Mouse (Mus musculus): ENCODE data around the gene Ica1.

Ica1 gene

GRCm38 (mm10) chr6:8744273-8744785 lies 34.0 kb downstream of the Ica1 start:
- DNase-seq (ENCODE audit: low read depth, low spot score), result no peak

- no peak for DNase-seq (ENCODE audit: low read depth, low spot score)
Observed at GRCm38 (mm10) chr6:8742449-8742848, 35.8 kb downstream of the Ica1 start.

- DNase-seq (ENCODE audit: low read depth, low spot score), result no peak
Observed at GRCm38 (mm10) chr6:8741659-8742058, 36.6 kb downstream of the Ica1 start.

- DNase-seq (ENCODE audit: low read depth, low spot score), result no peak
Observed at GRCm38 (mm10) chr6:8740092-8740491, 38.2 kb downstream of the Ica1 start.

GRCm38 (mm10) chr6:8738396-8738795 lies 39.9 kb downstream of the Ica1 start:
- peak; percentile 23 for DNase-seq (ENCODE audit: low read depth, low spot score)

- no peak for DNase-seq (ENCODE audit: low read depth, low spot score)
Observed at GRCm38 (mm10) chr6:8736493-8736820, 41.8 kb downstream of the Ica1 start.

GRCm38 (mm10) chr6:8735657-8736492 lies 42.4 kb downstream of the Ica1 start:
- peak; percentile 77 for DNase-seq (ENCODE audit: low read depth, low spot score)

- DNase-seq (ENCODE audit: low read depth, low spot score), result peak; percentile 67
Observed at GRCm38 (mm10) chr6:8735044-8735443, 43.2 kb downstream of the Ica1 start.

- DNase-seq (ENCODE audit: low read depth, low spot score), result peak; percentile 11
Observed at GRCm38 (mm10) chr6:8732492-8732891, 45.8 kb downstream of the Ica1 start.

- no peak for DNase-seq (ENCODE audit: low read depth, low spot score)
Observed at GRCm38 (mm10) chr6:8731656-8732191, 46.6 kb downstream of the Ica1 start.

GRCm38 (mm10) chr6:8730433-8730832 lies 47.9 kb downstream of the Ica1 start:
- DNase-seq (ENCODE audit: low read depth, low spot score), result no peak

- DNase-seq (ENCODE audit: low read depth, low spot score), result no peak
Observed at GRCm38 (mm10) chr6:8727806-8728205, 50.5 kb downstream of the Ica1 start.

- no peak for DNase-seq (ENCODE audit: low read depth, low spot score)
Observed at GRCm38 (mm10) chr6:8725610-8726009, 52.7 kb downstream of the Ica1 start.

- no peak for DNase-seq (ENCODE audit: low read depth, low spot score)
Observed at GRCm38 (mm10) chr6:8719692-8720091, 58.6 kb downstream of the Ica1 start.

- no peak for DNase-seq (ENCODE audit: low read depth, low spot score)
Observed at GRCm38 (mm10) chr6:8717967-8718366, 60.3 kb downstream of the Ica1 start.

GRCm38 (mm10) chr6:8716539-8716938 lies 61.7 kb downstream of the Ica1 start:
- DNase-seq (ENCODE audit: low read depth, low spot score), result no peak

- no peak for DNase-seq (ENCODE audit: low read depth, low spot score)
Observed at GRCm38 (mm10) chr6:8711246-8711645, 67.0 kb downstream of the Ica1 start.

GRCm38 (mm10) chr6:8694636-8695514 lies 83.4 kb downstream of the Ica1 start:
- peak; percentile 32 for DNase-seq (ENCODE audit: low read depth, low spot score)

GRCm38 (mm10) chr6:8693926-8694635 lies 84.2 kb downstream of the Ica1 start:
- DNase-seq (ENCODE audit: low read depth, low spot score), result no peak

GRCm38 (mm10) chr6:8693141-8693881 lies 85.0 kb downstream of the Ica1 start:
- no peak for DNase-seq (ENCODE audit: low read depth, low spot score)
